ENCODE assay signal across 21 mouse cellular contexts in genomic region chr6:68370010-68370409, GRCm38 (mm10).
DNase-seq lines count a peak whose midpoint lies in the region; ATAC-seq and TF ChIP-seq lines count a peak whose summit lies in the region.
"Had no signal": no experiment of that assay in that cellular context is flagged by ENCODE, and none has a peak within 500 bp of the region (broad histone marks: within the 10 kb centered on the region; RNA-seq: fewer than 3 reads in every experiment).

No protein-coding gene starts in this region.

- no peak for ATAC-seq in hindbrain, postnatal 0 days
- no peak for ATAC-seq in hindbrain, embryonic 13.5 days (ENCODE audit: low FRiP score)
- no peak for ATAC-seq in midbrain, embryonic 14.5 days (ENCODE audit: low FRiP score, low TSS enrichment)
- ATAC-seq in midbrain, embryonic 13.5 days: no peak
- ATAC-seq: forebrain, embryonic 14.5 days; hindbrain, embryonic 16.5 days had no signal

- H3K4me3 ChIP-seq in hindbrain, postnatal 0 days (ENCODE audit: low read length): no peak overlapping the region
- no peak overlapping the region for H3K4me3 ChIP-seq in hindbrain, embryonic 13.5 days
- no peak overlapping the region for H3K4me3 ChIP-seq in midbrain, embryonic 14.5 days (replicated peaks; ENCODE audit: low read depth, low read length)
- H3K4me3 ChIP-seq in midbrain, embryonic 13.5 days (replicated peaks): no peak overlapping the region
- H3K4me3 ChIP-seq in ES-E14 (ENCODE audit: insufficient read depth in 1 of 2, low read depth in 1 of 2, low read length in 2 of 2, poor library complexity in 1 of 2, severe bottlenecking in 1 of 2): no peak overlapping the region
- H3K4me3 ChIP-seq: heart, embryonic 15.5 days; liver, embryonic 13.5 days; megakaryocyte, embryonic 14.5 days; neural tube, embryonic 15.5 days had no signal

- H3K4me2 ChIP-seq in hindbrain, postnatal 0 days (ENCODE audit: low read depth, low read length): no peak overlapping the region
- no peak overlapping the region for H3K4me2 ChIP-seq in hindbrain, embryonic 13.5 days
- H3K4me2 ChIP-seq in midbrain, embryonic 14.5 days (ENCODE audit: low read length): no peak overlapping the region
- H3K4me2 ChIP-seq in midbrain, embryonic 13.5 days (replicated peaks): no peak overlapping the region
- H3K4me2 ChIP-seq: heart, embryonic 15.5 days; liver, embryonic 13.5 days; neural tube, embryonic 15.5 days had no signal

- H3K9me3 ChIP-seq in hindbrain, postnatal 0 days (ENCODE audit: low read length): no peaks in the 10 kb centered on the region
- no peaks in the 10 kb centered on the region for H3K9me3 ChIP-seq in hindbrain, embryonic 13.5 days
- no peaks in the 10 kb centered on the region for H3K9me3 ChIP-seq in midbrain, embryonic 14.5 days (ENCODE audit: control insufficient read depth, low read length)
- H3K9me3 ChIP-seq in midbrain, embryonic 13.5 days: no peaks in the 10 kb centered on the region
- no peaks in the 10 kb centered on the region for H3K9me3 ChIP-seq in ES-E14 (ENCODE audit: control insufficient read depth, insufficient read depth, low read depth, low read length)
- H3K9me3 ChIP-seq: heart, embryonic 15.5 days; liver, embryonic 13.5 days; megakaryocyte, embryonic 14.5 days; neural tube, embryonic 15.5 days had no signal

- no peaks in the 10 kb centered on the region for H3K4me1 ChIP-seq in hindbrain, postnatal 0 days (ENCODE audit: insufficient read depth, low read length)
- H3K4me1 ChIP-seq in hindbrain, embryonic 13.5 days (replicated peaks): no peaks in the 10 kb centered on the region
- H3K4me1 ChIP-seq in midbrain, embryonic 14.5 days (ENCODE audit: control insufficient read depth, insufficient read depth, low read length): no peaks in the 10 kb centered on the region
- H3K4me1 ChIP-seq in midbrain, embryonic 13.5 days (replicated peaks): no peaks in the 10 kb centered on the region
- H3K4me1 ChIP-seq in ES-E14 (ENCODE audit: control insufficient read depth in 2 of 2, insufficient read depth in 2 of 2, low read length in 2 of 2, poor library complexity in 1 of 2): no peaks in the 10 kb centered on the region
- H3K4me1 ChIP-seq: heart, embryonic 15.5 days; liver, embryonic 13.5 days; megakaryocyte, embryonic 14.5 days; neural tube, embryonic 15.5 days had no signal

- WGBS in hindbrain, postnatal 0 days: 82% methylated on average over 6 of the region's 6 CpGs
- 87% methylated on average over 6 of the region's 6 CpGs for WGBS in hindbrain, embryonic 13.5 days
- 83% methylated on average over 6 of the region's 6 CpGs for WGBS in midbrain, embryonic 14.5 days
- 78% methylated on average over 6 of the region's 6 CpGs for WGBS in midbrain, embryonic 13.5 days

- no peaks in the 10 kb centered on the region for H3K36me3 ChIP-seq in hindbrain, postnatal 0 days (ENCODE audit: insufficient read depth, low read length)
- no peaks in the 10 kb centered on the region for H3K36me3 ChIP-seq in hindbrain, embryonic 13.5 days
- H3K36me3 ChIP-seq in midbrain, embryonic 14.5 days (ENCODE audit: control insufficient read depth, insufficient read depth, low read length): no peaks in the 10 kb centered on the region
- H3K36me3 ChIP-seq in midbrain, embryonic 13.5 days: no peaks in the 10 kb centered on the region
- H3K36me3 ChIP-seq in ES-E14 (ENCODE audit: control insufficient read depth, insufficient read depth, low read length, poor library complexity, severe bottlenecking): no peaks in the 10 kb centered on the region
- H3K36me3 ChIP-seq: heart, embryonic 15.5 days; liver, embryonic 13.5 days; neural tube, embryonic 15.5 days had no signal

- in situ Hi-C loops in ES-E14 (cut with MboI; ENCODE audit: low sequenced_read_pairs in 2 of 2, unreplicated experiment in 2 of 2): no loop called here

- peak; percentile 5 for DNase-seq in hindbrain, postnatal 0 days (ENCODE audit: low spot score)
- DNase-seq in midbrain, embryonic 14.5 days: peak; percentile 5
- no peak for DNase-seq in ES-E14 (ENCODE audit: low read depth, low spot score)
- DNase-seq in induced T-regulatory cell, adult 2 months (ENCODE audit: low read depth): peak; percentile 8
- no peak for DNase-seq in urinary bladder, postnatal 4 days (ENCODE audit: low spot score in 2 of 2)
- DNase-seq in urinary bladder, postnatal 10 days (ENCODE audit: low spot score): no peak
- DNase-seq: adrenal gland, adult 8-10 months; cerebellum, adult 2 months; cerebellum, postnatal 36 days; heart, postnatal 36 days; kidney, adult 18-20 months; liver, embryonic 13.5 days; lung, adult 2 months; lung, postnatal 36 days had no signal

- TF ChIP-seq CTCF in hindbrain, postnatal 0 days (IDR thresholded peaks at IDR 0.05; ENCODE audit: low read depth): peak; percentile 38

- no peak overlapping the region for H3K9ac ChIP-seq in hindbrain, postnatal 0 days (replicated peaks; ENCODE audit: low read length)
- no peak overlapping the region for H3K9ac ChIP-seq in hindbrain, embryonic 13.5 days
- no peak overlapping the region for H3K9ac ChIP-seq in midbrain, embryonic 14.5 days (replicated peaks; ENCODE audit: low read length)
- H3K9ac ChIP-seq in midbrain, embryonic 13.5 days (replicated peaks): no peak overlapping the region
- no peak overlapping the region for H3K9ac ChIP-seq in ES-E14 (ENCODE audit: insufficient read depth, low read depth, low read length, poor library complexity, severe bottlenecking)
- H3K9ac ChIP-seq: heart, embryonic 15.5 days; liver, embryonic 13.5 days; neural tube, embryonic 15.5 days had no signal

- H3K27me3 ChIP-seq in hindbrain, postnatal 0 days (ENCODE audit: insufficient read depth, low read length): no peaks in the 10 kb centered on the region
- no peaks in the 10 kb centered on the region for H3K27me3 ChIP-seq in hindbrain, embryonic 13.5 days
- H3K27me3 ChIP-seq in midbrain, embryonic 14.5 days (ENCODE audit: control insufficient read depth, insufficient read depth, low read length): no peaks in the 10 kb centered on the region
- H3K27me3 ChIP-seq in midbrain, embryonic 13.5 days: no peaks in the 10 kb centered on the region
- H3K27me3 ChIP-seq: heart, embryonic 15.5 days; liver, embryonic 13.5 days; megakaryocyte, embryonic 14.5 days; neural tube, embryonic 15.5 days had no signal

- no peak overlapping the region for H3K27ac ChIP-seq in hindbrain, postnatal 0 days
- H3K27ac ChIP-seq in hindbrain, embryonic 13.5 days: no peak overlapping the region
- no peak overlapping the region for H3K27ac ChIP-seq in midbrain, embryonic 14.5 days (replicated peaks; ENCODE audit: low read depth, low read length)
- no peak overlapping the region for H3K27ac ChIP-seq in midbrain, embryonic 13.5 days
- no peak overlapping the region for H3K27ac ChIP-seq in ES-E14 (ENCODE audit: insufficient read depth, low read depth, low read length, poor library complexity, severe bottlenecking)
- H3K27ac ChIP-seq: heart, embryonic 15.5 days; liver, embryonic 13.5 days; neural tube, embryonic 15.5 days had no signal

TF ChIP-seq in ES-E14, 5 proteins besides CTCF, POLR2A, EP300 and RAD21:
- TF ChIP-seq ZNF384 (IDR thresholded peaks at IDR 0.05; ENCODE audit: low read depth, low read length) (peak; percentile 32; the same call in 1 of the 2 replicates), ZC3H11A (IDR thresholded peaks at IDR 0.05; ENCODE audit: borderline replicate concordance, low read depth, low read length) (no peak), MAFK (IDR thresholded peaks at IDR 0.05; ENCODE audit: insufficient read depth, low read depth, low read length) (no peak), CHD2 (IDR thresholded peaks at IDR 0.05; ENCODE audit: low read depth, low read length) (no peak)

Comparison
In these comparisons a context has a peak if more than half of its experiments do, and no peak if none do; other contexts are left out.
1. DNase-seq: peak in hindbrain, postnatal 0 days (single experiment), midbrain, embryonic 14.5 days (single experiment) and induced T-regulatory cell, adult 2 months (single experiment); none in ES-E14 (single experiment), urinary bladder, postnatal 4 days (0 of 2) and urinary bladder, postnatal 10 days (single experiment).